Mouse (Mus musculus): ENCODE results near the gene Osbpl2.

DNA sequence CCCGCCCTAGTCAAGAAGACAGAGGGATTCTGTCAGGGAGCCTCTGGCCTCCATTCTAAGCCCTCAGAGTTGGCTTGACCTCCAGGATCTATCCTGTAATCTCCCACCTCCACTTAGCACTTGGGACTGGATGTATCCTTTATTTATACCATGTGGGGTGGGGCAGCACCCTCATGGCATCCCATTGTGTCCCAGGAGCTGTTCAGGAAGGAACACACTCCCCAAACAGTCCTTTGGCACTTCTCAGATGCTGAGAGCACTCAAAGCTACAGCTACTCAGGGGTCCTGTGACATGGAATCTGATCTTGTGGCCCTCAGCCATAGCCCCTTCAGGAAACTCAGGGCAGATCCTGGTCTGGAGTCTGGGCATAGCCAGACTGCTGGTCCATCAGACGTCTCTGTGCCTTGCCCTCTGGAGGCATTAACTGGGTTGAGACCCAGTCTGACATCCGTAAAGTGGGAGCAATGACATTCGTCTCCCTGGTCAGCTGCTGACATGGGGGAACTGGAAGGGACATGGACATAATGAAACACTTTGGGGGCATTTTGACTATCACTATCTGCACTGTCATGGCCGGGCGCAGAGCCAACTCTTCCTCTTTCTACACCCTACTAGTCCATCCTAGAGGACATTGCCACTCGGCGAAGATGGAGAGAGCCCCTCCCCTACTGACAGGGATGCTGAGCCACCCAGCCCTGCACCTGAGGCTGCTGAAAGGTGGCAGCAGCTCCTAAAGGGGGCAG is 2.2 kb upstream of the Osbpl2 start:
- TF ChIP-seq CTCF (IDR thresholded peaks at IDR 0.05; ENCODE audit: low read depth, low read length), result no peak
- TF ChIP-seq TAL1 (conservative IDR thresholded peaks at IDR 0.05; ENCODE audit: low read depth, low read length), result no peak
- no peak for TF ChIP-seq GATA2 (IDR thresholded peaks at IDR 0.05; ENCODE audit: borderline replicate concordance, low read depth, low read length)
- TF ChIP-seq POLR2AphosphoS5 (IDR thresholded peaks at IDR 0.05; ENCODE audit: insufficient replicate concordance, low read depth, low read length), result no peak

Measured in G1E (cell line).